Mouse (Mus musculus): ENCODE results near the gene Dnajc19.

DNA sequence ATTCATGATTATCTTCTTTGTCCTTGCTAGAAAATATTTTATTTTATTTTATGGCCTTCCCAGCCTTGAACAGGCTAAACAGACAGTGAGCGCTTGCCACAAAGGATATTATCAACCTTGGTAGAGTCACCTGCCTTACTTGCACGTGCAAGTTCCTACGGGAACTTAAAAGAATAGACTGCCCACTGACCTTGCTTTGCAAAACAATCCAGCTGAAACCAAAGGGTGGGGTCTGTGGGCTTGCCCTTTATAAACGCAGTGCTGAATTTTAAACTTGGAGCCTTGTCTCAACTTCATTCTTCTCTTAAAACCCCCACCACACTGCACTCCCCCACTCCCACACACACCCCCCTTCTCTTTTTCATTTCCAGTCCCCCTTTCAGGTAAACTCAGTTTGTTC lies 73.5 kb downstream of the Dnajc19 start:
- TF ChIP-seq CTCF (conservative IDR thresholded peaks at IDR 0.05 in 1 of 2, IDR thresholded peaks at IDR 0.05 in 1 of 2; ENCODE audit: low read depth in 2 of 2, low read length in 2 of 2) (no peak), ZKSCAN1 (IDR thresholded peaks at IDR 0.05; ENCODE audit: borderline replicate concordance, low read depth, low read length) (no peak), POLR2A (IDR thresholded peaks at IDR 0.05; ENCODE audit: low read depth, low read length) (no peak), USF1 (IDR thresholded peaks at IDR 0.05; ENCODE audit: low read depth, low read length) (no peak), EP300 (IDR thresholded peaks at IDR 0.05; ENCODE audit: low read length) (no peak), ELF1 (IDR thresholded peaks at IDR 0.05; ENCODE audit: low read depth, low read length) (no peak), HCFC1 (IDR thresholded peaks at IDR 0.05; ENCODE audit: low read depth, low read length) (no peak), ZC3H11A (IDR thresholded peaks at IDR 0.05; ENCODE audit: low read depth, low read length) (no peak), GABPA (IDR thresholded peaks at IDR 0.05; ENCODE audit: insufficient replicate concordance, low read depth, low read length) (no peak), MYC (IDR thresholded peaks at IDR 0.05; ENCODE audit: low read depth, low read length) (no peak)
